Comparison of ENCODE assay signal across 9 mouse cellular contexts in genomic region chr13:103646035-103646434, GRCm38 (mm10).
DNase-seq lines count a peak whose midpoint lies in the region; ATAC-seq and TF ChIP-seq lines count a peak whose summit lies in the region.
"Had no signal": no experiment of that assay in that cellular context is flagged by ENCODE, and none has a peak within 500 bp of the region (broad histone marks: within the 10 kb centered on the region; RNA-seq: fewer than 3 reads in every experiment).

No protein-coding gene starts in this region.

- 47% methylated on average over 4 of the region's 4 CpGs for WGBS in hindbrain, postnatal 0 days
- WGBS in hindbrain, embryonic 10.5 days = 42% methylated on average over 4 of the region's 4 CpGs

- no peak overlapping the region for H3K9ac ChIP-seq in hindbrain, postnatal 0 days (replicated peaks; ENCODE audit: low read length)
- H3K9ac ChIP-seq: limb, embryonic 13.5 days had no signal

- H3K4me1 ChIP-seq in hindbrain, postnatal 0 days (ENCODE audit: insufficient read depth, low read length) = 0 out of 2 replicates have a peak, but pooled peaks cover 3% of the 10 kb centered on the region
- H3K4me1 ChIP-seq in hindbrain, embryonic 10.5 days (replicated peaks) = peaks cover 10% of the 10 kb centered on the region

- H3K27ac ChIP-seq in hindbrain, postnatal 0 days = no peak overlapping the region
- no peak overlapping the region for H3K27ac ChIP-seq in hindbrain, embryonic 10.5 days
- H3K27ac ChIP-seq: limb, embryonic 13.5 days had no signal

- no peaks in the 10 kb centered on the region for H3K27me3 ChIP-seq in hindbrain, postnatal 0 days (ENCODE audit: insufficient read depth, low read length)
- no peaks in the 10 kb centered on the region for H3K27me3 ChIP-seq in hindbrain, embryonic 10.5 days (ENCODE audit: insufficient read depth, poor library complexity, severe bottlenecking)
- no peaks in the 10 kb centered on the region for H3K27me3 ChIP-seq in splenic B cell, adult 2 months (ENCODE audit: control insufficient read depth, insufficient read depth, low read length, poor library complexity, severe bottlenecking)

- peak; percentile 47 for DNase-seq in hindbrain, postnatal 0 days (ENCODE audit: low spot score)
- no peak for DNase-seq in hindbrain, embryonic 10.5 days (ENCODE audit: low spot score)
- peak; percentile 41 for DNase-seq in 3T3-L1 (ENCODE audit: low read depth, low spot score)
- peak; percentile 38 to 45 for DNase-seq in B cell, adult 2 months
- peak; percentile 44 for DNase-seq in embryo, embryonic 11 days
- peak; percentile 20 for DNase-seq in splenic B cell, adult 2 months (ENCODE audit: low read depth, low spot score)
- DNase-seq in heart, adult 9 months (ENCODE audit: low spot score in 2 of 2) = no peak

- ATAC-seq in hindbrain, postnatal 0 days = no peak

- H3K4me2 ChIP-seq in hindbrain, postnatal 0 days (ENCODE audit: low read depth, low read length) = no peak overlapping the region
- H3K4me2 ChIP-seq: limb, embryonic 13.5 days had no signal

- no peaks in the 10 kb centered on the region for H3K36me3 ChIP-seq in hindbrain, postnatal 0 days (ENCODE audit: insufficient read depth, low read length)
- H3K36me3 ChIP-seq in hindbrain, embryonic 10.5 days = no peaks in the 10 kb centered on the region
- H3K36me3 ChIP-seq in splenic B cell, adult 2 months (ENCODE audit: control insufficient read depth, insufficient read depth, low read length, poor library complexity, severe bottlenecking) = no peaks in the 10 kb centered on the region
- H3K36me3 ChIP-seq: limb, embryonic 13.5 days had no signal

- no peaks in the 10 kb centered on the region for H3K9me3 ChIP-seq in hindbrain, postnatal 0 days (ENCODE audit: low read length)
- H3K9me3 ChIP-seq in hindbrain, embryonic 10.5 days = no peaks in the 10 kb centered on the region
- H3K9me3 ChIP-seq: limb, embryonic 13.5 days had no signal

- peak; percentile 81 for TF ChIP-seq CTCF in hindbrain, postnatal 0 days (IDR thresholded peaks at IDR 0.05; ENCODE audit: low read depth)

- no peak overlapping the region for H3K4me3 ChIP-seq in hindbrain, postnatal 0 days (ENCODE audit: low read length)
- H3K4me3 ChIP-seq in hindbrain, embryonic 10.5 days = no peak overlapping the region
- H3K4me3 ChIP-seq: erythroblast, embryonic 14.5 days; limb, embryonic 13.5 days had no signal

Comparison
In these comparisons a context has a peak if more than half of its experiments do, and no peak if none do; other contexts are left out.
1. DNase-seq: peak in hindbrain, postnatal 0 days (single experiment), 3T3-L1 (single experiment), B cell, adult 2 months (2 of 2), embryo, embryonic 11 days (single experiment) and splenic B cell, adult 2 months (single experiment); none in hindbrain, embryonic 10.5 days (single experiment) and heart, adult 9 months (0 of 2).